Mouse (Mus musculus) midbrain, embryonic 13.5 days (tissue): Measurements from ENCODE around the gene Snx9. TPM values are rescaled to one million over a fixed set of nuclear protein-coding genes. Genes with fewer than 3 reads are reported as not detected.

Source experiments
- ATAC-seq: fragments of 200-750 bp; cut with Nextera tagmentation; 2 replicates; pipeline ENCODE4 v1.8.0; 2017; ENCODE audit warnings: mild to moderate bottlenecking, moderate TSS enrichment, moderate library complexity
- H3K27ac ChIP-seq: fragments of 300-500 bp; sonication (generic); 2 replicates; pipeline ENCODE4 v1.5.1; 2015; ENCODE audit warnings: inconsistent platforms, mild to moderate bottlenecking, moderate library complexity
- H3K27me3 ChIP-seq: fragments of 300-500 bp; sonication (generic); 2 replicates; pipeline ENCODE4 v1.6.1; 2015; ENCODE audit warnings: mild to moderate bottlenecking, inconsistent platforms
- H3K36me3 ChIP-seq: fragments of 300-500 bp; sonication (generic); 2 replicates; pipeline ENCODE4 v1.6.1; 2015; ENCODE audit warnings: mild to moderate bottlenecking, inconsistent platforms
- H3K4me1 ChIP-seq: fragments of 300-500 bp; sonication (generic); replicated peaks from 2 replicates; pipeline ENCODE4 v1.6.1; 2015; ENCODE audit warnings: inconsistent platforms
- H3K4me2 ChIP-seq: fragments of 300-500 bp; sonication (generic); replicated peaks from 2 replicates; pipeline ENCODE4 v1.6.1; 2015; ENCODE audit warnings: moderate library complexity, mild to moderate bottlenecking, inconsistent platforms
- H3K4me3 ChIP-seq: fragments of 300-500 bp; sonication (generic); replicated peaks from 2 replicates; pipeline ENCODE4 v1.5.1; 2015; ENCODE audit warnings: mild to moderate bottlenecking, inconsistent platforms
- H3K9ac ChIP-seq: fragments of 300-500 bp; sonication (generic); replicated peaks from 2 replicates; pipeline ENCODE4 v1.6.1; 2015; ENCODE audit warnings: mild to moderate bottlenecking, inconsistent platforms
- H3K9me3 ChIP-seq: fragments of 300-500 bp; sonication (generic); 2 replicates; pipeline ENCODE4 v1.6.1; 2016; ENCODE audit warnings: mild to moderate bottlenecking, inconsistent platforms
- WGBS: fragments of 180-500 bp; shearing (Covaris S2); methylation state at CpG from one replicate; pipeline ENCODE4 v1.1.7; 2015; 5-methylcytosine and 5-hydroxymethylcytosine counted together
- polyA plus RNA-seq: library from polyadenylated mRNA; unstranded; fragments of >200 nt; fragmentation: Nextera tagmentation; extraction: Ambion mirVana; gene quantifications from 2 replicates; pipeline ENCODE4 v1.2.1, GENCODE M21; 2015

Gene Snx9
- polyA plus RNA-seq: 6.6 and 7.4 TPM in 2 replicates

DNA sequence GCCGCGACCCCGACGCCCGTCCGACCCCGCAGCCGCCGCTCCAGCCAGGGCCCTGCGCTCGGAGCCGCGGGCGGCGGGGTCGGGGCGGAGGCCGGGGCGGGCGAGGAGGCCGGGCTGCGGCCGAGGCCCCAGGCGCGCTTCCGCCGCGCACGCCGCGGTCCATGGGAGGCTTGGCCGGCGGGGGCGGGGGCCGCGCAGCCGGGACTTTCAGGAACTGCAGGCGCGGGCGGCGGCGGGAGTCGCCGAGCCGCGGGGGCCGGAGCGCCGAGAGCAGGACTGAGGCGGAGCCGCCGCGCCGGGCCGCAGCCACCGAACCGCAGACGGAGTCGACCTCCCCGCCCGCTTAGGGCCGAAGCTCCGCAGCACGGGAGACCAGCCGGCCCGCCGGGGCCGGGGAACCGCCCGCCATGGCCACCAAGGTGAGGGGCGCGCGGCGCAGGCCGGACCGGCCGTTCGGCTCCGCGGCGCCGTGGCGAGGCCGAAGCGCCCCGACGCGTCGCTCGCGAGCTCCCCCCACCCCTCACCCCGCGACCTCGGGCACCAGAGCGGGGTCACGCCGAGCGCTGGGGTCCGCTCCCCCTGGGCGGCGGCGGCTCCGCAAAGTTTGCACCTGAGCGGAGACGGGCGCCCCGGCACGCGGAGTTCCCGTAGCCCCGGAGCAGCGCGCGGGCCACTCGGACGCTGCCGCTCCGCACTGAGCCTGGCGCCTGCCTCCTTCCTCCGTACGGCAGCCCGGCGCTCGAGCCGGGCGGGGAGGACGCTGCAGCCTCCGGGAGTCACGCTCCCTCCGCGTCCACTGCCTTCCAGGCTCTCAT, at the start of gene Snx9:
Snx9 (plus strand) TSS at position 202 of the 815 bp plus-strand sequence.
- WGBS: under 1% methylated on average over 71 of the region's 131 CpGs
- Histone ChIP-seq H3K36me3 (no peaks in the 10 kb centered on the region), H3K4me2 (peak within 1 kb of the TSS; percentile 69), H3K4me1 (peaks cover 18% of the 10 kb centered on the region), H3K27me3 (peaks cover 4% of the 10 kb centered on the region; the same call in 1 of the 2 replicates), H3K9ac (peak within 1 kb of the TSS; percentile 81), H3K4me3 (peak within 1 kb of the TSS; percentile 64), H3K27ac (peak within 1 kb of the TSS; percentile 90), H3K9me3 (no peaks in the 10 kb centered on the region)
- ATAC-seq: peak; percentile 90

DNA sequence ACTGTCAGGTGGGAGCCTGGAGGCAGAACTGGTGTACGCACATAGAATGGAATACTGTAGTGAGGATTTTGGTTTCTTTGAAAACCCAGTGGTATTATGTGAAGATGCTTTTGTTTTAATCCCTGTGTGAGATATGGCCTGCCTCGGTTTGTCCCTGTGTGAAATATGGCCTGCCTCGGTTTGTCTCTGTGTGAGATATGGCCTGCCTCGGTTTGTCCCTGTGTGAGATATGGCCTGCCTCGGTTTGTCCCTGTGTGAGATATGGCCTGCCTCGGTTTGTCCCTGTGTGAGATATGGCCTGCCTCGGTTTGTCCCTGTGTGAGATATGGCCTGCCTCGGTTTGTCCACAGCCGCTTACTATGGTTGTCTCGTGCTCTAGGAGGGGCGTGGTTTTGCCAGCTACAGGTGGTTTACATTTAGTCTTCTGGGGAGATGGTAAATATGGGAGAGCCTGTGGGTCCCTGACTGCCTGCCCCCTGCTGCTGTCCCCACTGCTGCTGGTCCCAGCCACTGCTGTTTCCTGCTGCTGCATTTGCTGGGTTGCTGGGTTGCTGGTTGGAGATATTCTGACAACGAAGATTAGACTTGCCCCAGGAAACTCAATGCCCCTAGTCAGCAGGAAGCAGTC, 48.9 kb upstream of the Snx9 start:
- Histone ChIP-seq H3K4me1 (no peaks in the 10 kb centered on the region), H3K36me3 (no peaks in the 10 kb centered on the region), H3K9me3 (0 out of 2 replicates have a peak, but pooled peaks cover 3% of the 10 kb centered on the region), H3K4me2 (no peak overlapping the region), H3K27ac (no peak overlapping the region), H3K4me3 (no peak overlapping the region), H3K9ac (no peak overlapping the region), H3K27me3 (no peaks in the 10 kb centered on the region)
- WGBS: 90% methylated on average over 12 of the region's 12 CpGs
- ATAC-seq: no peak

DNA sequence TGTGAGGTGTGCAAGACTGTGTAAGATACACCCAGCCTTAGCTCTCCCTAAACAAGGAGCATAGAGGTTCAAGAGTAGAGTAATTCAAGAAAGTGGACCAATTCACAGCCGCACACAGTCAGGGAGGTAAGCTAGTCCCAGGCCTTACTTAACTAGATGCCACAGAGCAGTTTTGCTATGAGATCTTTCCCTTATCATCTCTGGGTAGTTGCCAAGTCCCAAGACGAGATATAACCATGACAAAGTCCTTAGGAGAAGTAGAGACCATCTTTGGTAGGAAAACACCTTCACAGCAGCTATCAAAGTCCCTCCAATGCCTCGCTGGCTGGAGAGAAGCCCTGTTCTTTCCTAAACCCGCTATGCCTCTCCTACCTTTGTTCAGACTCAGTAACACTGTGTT, 47.5 kb upstream of the Snx9 start:
- Histone ChIP-seq H3K4me1 (no peaks in the 10 kb centered on the region), H3K27me3 (no peaks in the 10 kb centered on the region), H3K9ac (no peak overlapping the region), H3K4me3 (no peak overlapping the region), H3K27ac (no peak overlapping the region), H3K36me3 (no peaks in the 10 kb centered on the region), H3K9me3 (no peaks in the 10 kb centered on the region), H3K4me2 (no peak overlapping the region)
- ATAC-seq: no peak
- WGBS: 70% methylated on average over 4 of the region's 4 CpGs

DNA sequence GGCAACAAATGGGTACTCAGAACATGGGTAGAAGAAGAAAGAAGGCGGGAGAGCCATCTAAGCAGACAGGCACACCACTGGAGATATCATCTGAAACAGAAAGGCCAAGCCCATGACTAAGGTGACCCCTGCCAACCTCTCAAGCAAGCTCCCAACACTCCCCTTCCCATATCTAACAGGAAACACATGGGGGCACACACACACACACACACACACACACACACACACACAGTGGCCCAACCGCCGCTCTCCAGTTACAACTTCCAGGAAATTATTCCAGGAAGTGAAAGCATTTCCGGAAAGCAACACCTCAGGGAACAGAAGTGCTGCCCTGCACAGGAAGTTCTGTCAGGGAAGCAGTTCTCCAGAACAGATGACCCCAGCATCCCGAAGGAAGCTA, 46.9 kb upstream of the Snx9 start:
- H3K4me3 ChIP-seq: no peak overlapping the region
- H3K4me2 ChIP-seq: no peak overlapping the region
- no peaks in the 10 kb centered on the region for H3K9me3 ChIP-seq
- WGBS: 86% methylated on average over 5 of the region's 5 CpGs
- H3K9ac ChIP-seq: no peak overlapping the region
- no peak for ATAC-seq
- no peaks in the 10 kb centered on the region for H3K27me3 ChIP-seq
- no peak overlapping the region for H3K27ac ChIP-seq
- H3K4me1 ChIP-seq: no peaks in the 10 kb centered on the region
- H3K36me3 ChIP-seq: no peaks in the 10 kb centered on the region

DNA sequence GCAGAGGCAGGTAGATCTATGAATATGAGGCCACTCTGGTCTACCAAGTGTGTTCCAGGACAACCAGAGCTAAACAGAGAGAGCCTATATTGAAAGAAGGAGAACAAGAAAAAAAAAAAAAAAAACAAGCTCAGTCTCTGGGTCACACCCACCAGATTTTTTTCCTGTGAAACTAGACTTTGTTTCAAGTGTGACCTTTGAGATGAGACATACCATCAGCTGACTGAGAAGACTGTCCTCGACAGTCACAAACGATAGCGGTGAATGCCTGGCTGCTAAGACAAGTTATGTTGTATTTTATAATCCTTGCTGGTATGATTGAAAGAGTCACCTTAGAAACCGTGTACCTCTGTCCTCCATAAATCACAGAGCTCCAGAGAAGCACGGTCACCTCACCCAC, 45.8 kb upstream of the Snx9 start:
- Histone ChIP-seq H3K4me3 (no peak overlapping the region), H3K9ac (no peak overlapping the region), H3K27me3 (no peaks in the 10 kb centered on the region), H3K36me3 (no peaks in the 10 kb centered on the region), H3K27ac (no peak overlapping the region), H3K9me3 (no peaks in the 10 kb centered on the region), H3K4me1 (no peaks in the 10 kb centered on the region), H3K4me2 (no peak overlapping the region)
- 78% methylated on average over 5 of the region's 5 CpGs for WGBS
- ATAC-seq: peak; percentile 17; the same call in 1 of the 2 replicates

DNA sequence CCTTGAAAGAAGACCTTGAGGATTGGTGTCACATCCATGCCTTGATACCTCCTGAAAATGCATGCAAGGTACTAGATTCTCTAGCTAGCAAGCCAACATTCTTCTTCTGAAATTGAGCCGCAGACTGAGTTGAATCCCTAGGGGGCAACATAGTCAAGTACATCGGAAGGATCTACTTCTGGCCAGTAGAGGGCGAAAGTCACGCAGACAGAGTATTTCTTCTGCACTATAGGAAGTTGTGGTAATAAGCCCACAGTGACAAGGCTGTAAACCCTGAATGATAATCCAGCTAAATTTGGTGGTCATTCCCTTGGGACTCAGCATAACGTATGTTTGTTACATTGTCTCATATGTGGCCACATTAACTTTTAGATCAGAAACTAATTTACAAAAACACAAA, 45.3 kb upstream of the Snx9 start:
- WGBS: 2% methylated on average over 5 of the region's 5 CpGs
- peak; percentile 56; the same call in 1 of the 2 replicates for ATAC-seq
- H3K4me1 ChIP-seq: no peaks in the 10 kb centered on the region
- no peak overlapping the region for H3K4me2 ChIP-seq
- H3K9ac ChIP-seq: no peak overlapping the region
- H3K9me3 ChIP-seq: no peaks in the 10 kb centered on the region
- no peaks in the 10 kb centered on the region for H3K36me3 ChIP-seq
- no peak overlapping the region for H3K4me3 ChIP-seq
- no peak overlapping the region for H3K27ac ChIP-seq
- H3K27me3 ChIP-seq: no peaks in the 10 kb centered on the region

DNA sequence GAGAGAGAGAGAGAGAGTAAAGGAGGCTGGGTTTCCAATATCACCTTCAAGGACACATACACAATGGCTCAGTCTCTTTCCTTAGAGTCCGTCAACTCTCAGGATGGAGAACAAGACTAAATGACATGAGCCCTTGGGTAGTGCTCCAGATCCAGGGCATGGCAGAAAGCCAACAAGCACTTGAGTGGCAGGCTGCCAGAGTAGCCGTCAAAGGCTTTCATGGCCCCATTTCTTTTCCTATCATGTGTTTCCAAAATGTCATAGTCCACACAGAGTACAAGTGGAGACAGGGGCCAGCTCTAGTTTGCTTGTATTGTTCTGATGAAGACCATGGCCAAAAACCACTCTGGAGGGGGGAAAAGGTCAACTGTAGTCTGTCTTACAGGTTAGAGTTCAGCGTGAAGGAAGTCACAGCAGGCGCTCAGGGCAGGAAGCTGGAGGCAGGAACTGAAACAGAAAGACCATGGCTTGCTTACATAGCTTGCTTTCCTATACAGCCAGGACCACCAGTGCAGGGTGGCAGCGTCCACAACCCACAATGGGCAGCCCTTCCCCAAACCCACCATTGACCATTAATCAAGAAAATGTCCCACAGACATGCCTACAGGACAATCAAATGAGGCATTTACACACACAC, 43.9 kb upstream of the Snx9 start:
- WGBS: 77% methylated on average over 5 of the region's 5 CpGs
- no peak for ATAC-seq
- H3K4me1 ChIP-seq: no peaks in the 10 kb centered on the region

DNA sequence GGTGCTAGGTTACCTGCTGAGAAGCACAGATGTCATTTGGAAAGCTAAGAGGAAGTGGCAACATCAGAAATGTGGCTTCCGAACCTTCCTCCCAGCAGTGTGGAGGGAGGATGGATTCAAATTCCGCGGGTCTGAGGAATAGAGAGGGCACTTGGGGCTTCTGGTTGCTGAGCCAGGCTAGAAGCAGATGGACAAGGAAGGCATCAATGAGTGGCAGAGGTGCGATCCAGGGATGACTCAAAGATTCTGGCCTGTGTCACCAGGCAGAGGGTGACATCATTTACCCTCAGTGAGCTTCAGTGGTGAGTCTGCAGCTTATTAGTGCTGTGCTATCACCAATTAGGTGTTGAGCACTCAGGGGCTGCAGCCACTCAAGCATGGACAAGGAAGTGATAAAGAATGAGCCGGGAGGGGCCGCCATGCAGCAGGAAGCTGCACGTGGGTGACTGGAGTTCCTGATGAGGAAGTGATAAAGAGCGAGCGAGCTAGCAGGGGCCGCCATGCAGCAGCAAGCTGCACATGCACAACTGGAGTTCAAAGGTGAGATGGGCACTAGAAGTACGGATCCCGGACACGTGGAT, 42.8 kb upstream of the Snx9 start:
- Histone ChIP-seq H3K27me3 (no peaks in the 10 kb centered on the region), H3K4me3 (no peak overlapping the region), H3K9ac (no peak overlapping the region), H3K4me2 (no peak overlapping the region), H3K9me3 (no peaks in the 10 kb centered on the region), H3K4me1 (no peaks in the 10 kb centered on the region), H3K27ac (no peak overlapping the region), H3K36me3 (no peaks in the 10 kb centered on the region)
- 78% methylated on average over 13 of the region's 13 CpGs for WGBS
- ATAC-seq: no peak

More for the DNA sequence above, 43.9 kb upstream of the Snx9 start:
- Histone ChIP-seq H3K4me2 (no peak overlapping the region), H3K27me3 (no peaks in the 10 kb centered on the region), H3K36me3 (no peaks in the 10 kb centered on the region), H3K9me3 (no peaks in the 10 kb centered on the region), H3K27ac (no peak overlapping the region), H3K4me3 (no peak overlapping the region), H3K9ac (no peak overlapping the region)

DNA sequence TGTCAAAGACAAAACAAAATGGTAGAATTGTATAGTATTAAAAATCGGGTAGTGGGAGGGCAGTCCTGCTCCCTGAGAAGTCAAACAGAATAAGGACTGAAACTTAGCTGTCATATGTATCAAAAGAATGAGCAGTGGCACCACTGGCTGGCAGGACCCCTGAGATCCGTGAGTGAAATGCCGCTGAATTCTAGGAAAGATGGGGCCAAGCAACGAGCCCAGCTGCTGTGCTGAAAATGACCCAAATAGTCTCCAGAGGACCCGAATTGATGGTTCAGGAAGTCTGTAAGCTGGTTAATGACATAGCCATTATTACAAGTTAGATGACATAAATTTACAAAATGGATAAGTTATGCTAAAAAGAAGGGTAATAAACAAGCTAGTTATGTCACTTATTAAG, 42.2 kb upstream of the Snx9 start:
- H3K36me3 ChIP-seq: no peaks in the 10 kb centered on the region
- no peak overlapping the region for H3K4me3 ChIP-seq

DNA sequence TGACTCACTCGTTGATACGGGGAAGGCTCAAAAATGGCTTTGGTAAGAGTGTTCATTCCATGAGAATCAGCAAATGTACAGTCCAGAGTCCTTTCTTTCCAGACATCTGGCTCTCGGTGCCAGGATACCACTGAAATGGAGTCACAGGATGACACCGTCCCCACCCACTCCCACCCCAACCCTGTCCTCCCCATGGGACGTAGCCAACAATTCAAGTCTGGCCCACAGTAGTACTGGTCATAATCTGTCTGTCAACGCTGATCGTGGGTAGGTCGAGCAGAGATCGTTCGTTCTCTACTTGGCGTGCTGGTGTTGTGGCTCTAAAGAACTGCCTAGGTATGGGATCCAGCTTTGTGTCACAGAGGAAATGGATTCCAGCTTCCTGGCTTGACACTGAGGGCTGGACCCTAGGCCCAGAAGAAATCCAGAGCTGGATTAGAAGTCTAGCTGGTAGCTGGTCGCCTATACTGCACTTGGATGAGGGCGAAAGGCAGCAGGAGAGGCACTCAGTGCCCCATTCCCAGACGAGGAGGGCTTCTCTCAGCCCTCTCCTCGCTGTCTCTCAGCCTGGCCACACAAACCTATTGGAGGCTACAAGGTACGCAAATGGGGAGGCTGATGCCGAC, 41.6 kb upstream of the Snx9 start:
- ATAC-seq: no peak
- Histone ChIP-seq H3K9me3 (no peaks in the 10 kb centered on the region), H3K36me3 (no peaks in the 10 kb centered on the region), H3K27me3 (no peaks in the 10 kb centered on the region), H3K9ac (no peak overlapping the region), H3K27ac (no peak overlapping the region), H3K4me2 (no peak overlapping the region), H3K4me3 (no peak overlapping the region), H3K4me1 (no peaks in the 10 kb centered on the region)
- 90% methylated on average over 17 of the region's 17 CpGs for WGBS

More for the DNA sequence above, 42.2 kb upstream of the Snx9 start:
- Histone ChIP-seq H3K4me1 (no peaks in the 10 kb centered on the region), H3K27me3 (no peaks in the 10 kb centered on the region), H3K27ac (no peak overlapping the region), H3K4me2 (no peak overlapping the region), H3K9me3 (no peaks in the 10 kb centered on the region), H3K9ac (no peak overlapping the region)
- no peak for ATAC-seq
- 81% methylated on average over 5 of the region's 5 CpGs for WGBS

DNA sequence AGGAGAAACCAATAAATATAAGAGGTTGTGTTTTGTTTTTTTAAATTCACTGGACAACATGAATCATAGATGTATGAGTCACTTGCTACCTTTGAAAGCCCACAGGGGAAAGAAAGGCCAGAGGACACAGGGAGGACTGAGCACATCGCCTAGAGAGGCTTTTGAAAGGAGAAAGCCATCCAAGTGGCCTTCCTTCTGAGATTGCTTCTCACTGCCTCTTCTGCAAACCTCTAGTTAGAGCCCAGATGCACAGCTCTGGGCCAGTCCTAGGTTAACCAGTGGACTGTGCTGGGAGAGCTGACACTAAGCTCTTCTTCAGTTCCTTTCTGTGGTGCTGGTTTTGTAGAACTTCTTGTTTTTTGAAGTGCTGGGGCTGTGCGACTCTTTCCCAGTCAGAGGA, 40.9 kb upstream of the Snx9 start:
- Histone ChIP-seq H3K4me1 (no peaks in the 10 kb centered on the region), H3K27me3 (no peaks in the 10 kb centered on the region), H3K36me3 (no peaks in the 10 kb centered on the region), H3K9me3 (no peaks in the 10 kb centered on the region), H3K4me3 (no peak overlapping the region), H3K9ac (no peak overlapping the region), H3K27ac (no peak overlapping the region), H3K4me2 (no peak overlapping the region)
- 91% methylated on average over 2 of the region's 2 CpGs for WGBS
- no peak for ATAC-seq
